Mouse (Mus musculus): ENCODE results near the gene Vma21-ps.
"Not testable (repeated sequence)": the region's sequence is repeated elsewhere in the genome, so short reads cannot be mapped to it uniquely, and the experiment has no call there.

Gene Vma21-ps

GRCm38 (mm10) chr4:52497144-52497543 is at the start of gene Vma21-ps:
Gene Vma21-ps, minus strand, starts transcription at chr4:52497244.
- DNase-seq (ENCODE audit: low read depth, low spot score), result not testable (repeated sequence)

- DNase-seq (ENCODE audit: low read depth, low spot score), result no peak
These were observed 46.0 kb upstream of the Vma21-ps start for GRCm38 (mm10) chr4:52543001-52543400.

- DNase-seq (ENCODE audit: low read depth, low spot score), result no peak
These were observed 33.6 kb upstream of the Vma21-ps start for GRCm38 (mm10) chr4:52530636-52531035.

- DNase-seq (ENCODE audit: low read depth, low spot score), result no peak
These were observed 29.4 kb upstream of the Vma21-ps start for GRCm38 (mm10) chr4:52526464-52526863.

GRCm38 (mm10) chr4:52519301-52519700 is 22.3 kb upstream of the Vma21-ps start:
- no peak for DNase-seq (ENCODE audit: low read depth, low spot score)

GRCm38 (mm10) chr4:52517580-52517979 is 20.5 kb upstream of the Vma21-ps start:
- DNase-seq (ENCODE audit: low read depth, low spot score), result no peak

- DNase-seq (ENCODE audit: low read depth, low spot score), result no peak
These were observed 9.6 kb downstream of the Vma21-ps start for GRCm38 (mm10) chr4:52487486-52487885.

- DNase-seq (ENCODE audit: low read depth, low spot score), result no peak
These were observed 23.6 kb downstream of the Vma21-ps start for GRCm38 (mm10) chr4:52473431-52473830.

- DNase-seq (ENCODE audit: low read depth, low spot score), result no peak
These were observed 35.7 kb downstream of the Vma21-ps start for GRCm38 (mm10) chr4:52461321-52461720.

- no peak for DNase-seq (ENCODE audit: low read depth, low spot score)
These were observed 37.3 kb downstream of the Vma21-ps start for GRCm38 (mm10) chr4:52459726-52460125.
